Mouse (Mus musculus) gastrocnemius, postnatal 14 days (tissue): ENCODE measurements around the gene Zdhhc11. TPM values are rescaled to one million over a fixed set of nuclear protein-coding genes. Genes with fewer than 3 reads are reported as not detected.
"Not testable (repeated sequence)": the region's sequence is repeated elsewhere in the genome, so short reads cannot be mapped to it uniquely, and the experiment has no call there.

Source experiments
- DNase-seq: peaks from one replicate; pipeline ENCODE4 v3.0.0; 2021; ENCODE audit warnings: mixed read lengths
- intact Hi-C: fragments of 180-260 bp; cut with DNase I; formaldehyde crosslinking; loops from one replicate; pipeline ENCODE4 v1.15.1; 2025; ENCODE audit warnings: low total_unique reads
- total RNA-seq, 2 experiments: library from RNA; stranded (reverse); gene quantifications; 2 replicates each; pipeline ENCODE4 v1.2.3; 2021

The Zdhhc11 gene
- total RNA-seq, 2 experiments from 2014 or later, result not detected

DNA sequence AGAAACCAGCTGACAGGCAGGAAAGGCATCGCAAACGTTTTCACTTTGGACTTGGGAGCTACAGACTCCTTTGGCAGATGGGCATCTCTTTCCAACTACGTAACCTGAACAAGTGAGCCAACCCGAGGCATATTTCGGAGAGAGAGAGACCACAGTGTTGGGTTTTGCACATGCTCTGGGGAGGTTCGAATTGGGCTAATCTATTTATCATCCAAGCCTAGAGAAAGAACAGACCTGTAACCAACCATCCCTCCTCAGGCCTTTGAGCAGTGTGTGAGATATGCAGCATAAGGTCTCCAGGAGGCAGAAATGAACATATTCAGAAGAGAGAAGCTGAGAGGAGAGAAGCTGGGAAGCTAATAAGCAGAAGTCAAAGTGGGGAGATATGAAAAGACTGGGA lies 37.3 kb downstream of the Zdhhc11 start:
- no peak for DNase-seq
- intact Hi-C loops, result no loop called here

DNA sequence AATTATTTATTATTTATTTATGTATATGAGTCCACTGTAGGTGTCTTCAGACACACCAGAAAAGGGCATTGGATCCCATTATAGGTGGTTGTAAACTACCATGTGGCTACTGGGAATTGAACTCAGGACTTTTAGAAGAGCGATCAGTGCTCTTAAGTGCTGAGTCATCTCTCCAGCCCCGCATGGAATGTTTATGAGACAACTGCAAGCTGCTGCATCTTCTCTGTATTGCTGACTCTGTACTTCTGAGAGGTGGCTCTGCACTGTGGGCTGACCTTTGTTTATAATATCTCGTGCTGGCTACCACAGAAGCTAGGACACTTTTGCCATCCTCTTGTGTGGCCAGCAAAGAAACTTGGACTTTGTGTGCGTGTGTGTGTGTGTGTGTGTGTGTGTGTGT lies 37.8 kb downstream of the Zdhhc11 start:
- no peak for DNase-seq
- intact Hi-C loops, result no loop called here

DNA sequence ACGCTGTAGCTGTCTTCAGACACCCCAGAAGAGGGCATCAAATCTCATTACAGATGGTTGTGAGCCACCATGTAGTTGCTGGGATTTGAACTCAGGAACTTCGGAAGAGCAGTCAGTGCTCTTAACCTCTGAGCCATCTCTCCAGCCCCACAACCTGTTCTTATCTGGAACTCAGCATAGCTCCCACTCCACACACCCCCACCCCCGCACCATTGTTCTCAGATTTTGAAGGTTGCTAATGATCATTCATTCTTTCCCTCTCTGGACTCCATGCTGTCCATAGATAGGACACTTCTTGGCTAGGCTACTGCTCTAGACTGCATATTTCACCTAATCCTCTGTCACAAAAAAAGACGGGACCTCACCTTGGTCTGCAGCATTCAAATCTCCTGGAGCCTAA lies 43.2 kb downstream of the Zdhhc11 start:
- DNase-seq, intact Hi-C loops: not testable (repeated sequence)

DNA sequence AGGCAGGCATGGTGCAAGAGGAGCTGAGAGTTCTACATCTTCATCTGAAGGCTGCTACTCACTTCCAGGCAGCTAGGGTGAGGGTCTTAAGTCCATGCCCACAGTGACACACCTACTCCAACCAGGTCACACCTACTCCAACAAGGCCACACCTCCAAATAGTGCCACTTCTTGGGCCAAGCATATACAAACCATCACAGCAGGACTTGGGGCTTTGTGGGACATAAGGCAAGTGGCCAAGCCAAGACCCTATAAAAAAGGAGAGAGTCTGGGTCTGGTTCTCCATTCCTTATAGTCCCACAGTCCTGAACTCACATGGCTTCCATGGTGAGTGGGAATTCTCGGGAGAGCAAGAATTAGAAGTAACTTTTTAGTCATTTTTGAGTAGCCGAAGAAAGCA lies 44.6 kb downstream of the Zdhhc11 start:
- DNase-seq, intact Hi-C loops: not testable (repeated sequence)

DNA sequence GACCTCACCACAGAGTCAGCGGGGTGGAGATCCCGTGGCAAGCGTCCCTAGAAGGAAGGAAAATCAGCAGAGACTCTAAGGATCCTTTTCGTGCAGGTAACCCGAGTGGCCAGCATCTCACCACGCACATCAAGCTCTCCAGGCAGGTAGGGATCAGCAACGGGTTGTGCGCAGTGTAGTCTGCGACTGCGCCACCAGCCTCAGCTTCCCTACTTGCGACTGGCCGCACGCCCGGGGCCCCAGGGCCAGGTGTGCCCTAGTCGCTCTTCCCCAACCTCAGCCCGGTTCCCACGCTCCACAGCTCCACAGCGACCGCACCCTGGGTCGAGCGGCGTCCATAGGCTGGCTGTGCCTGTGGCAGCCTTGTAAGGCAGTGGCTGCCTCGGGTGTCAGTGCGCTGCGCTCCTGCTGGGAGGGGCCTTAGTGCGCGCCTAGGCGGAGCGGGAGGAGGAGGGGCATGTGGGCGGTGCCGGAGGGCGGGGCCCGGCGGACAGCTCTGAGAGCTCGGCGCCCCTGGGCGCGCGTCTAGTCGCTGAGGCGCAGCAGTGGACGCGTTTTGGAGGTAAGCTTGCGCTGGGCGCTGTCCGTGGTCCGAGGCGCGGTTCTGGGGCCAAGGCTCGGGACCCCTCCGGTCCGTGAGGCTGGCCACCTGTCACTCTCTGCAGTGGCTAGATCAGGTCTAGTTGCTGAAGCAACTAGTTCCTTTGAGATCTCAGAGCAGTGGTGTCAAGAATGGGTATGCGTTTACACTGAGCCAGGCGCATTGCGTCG lies 45.5 kb downstream of the Zdhhc11 start, which contains the start of gene Tppp:
TSS of gene Tppp (plus strand) at position 460 of the 771 bp plus-strand sequence.
- peak; percentile 93 for DNase-seq
- intact Hi-C loops, result no loop called here

DNA sequence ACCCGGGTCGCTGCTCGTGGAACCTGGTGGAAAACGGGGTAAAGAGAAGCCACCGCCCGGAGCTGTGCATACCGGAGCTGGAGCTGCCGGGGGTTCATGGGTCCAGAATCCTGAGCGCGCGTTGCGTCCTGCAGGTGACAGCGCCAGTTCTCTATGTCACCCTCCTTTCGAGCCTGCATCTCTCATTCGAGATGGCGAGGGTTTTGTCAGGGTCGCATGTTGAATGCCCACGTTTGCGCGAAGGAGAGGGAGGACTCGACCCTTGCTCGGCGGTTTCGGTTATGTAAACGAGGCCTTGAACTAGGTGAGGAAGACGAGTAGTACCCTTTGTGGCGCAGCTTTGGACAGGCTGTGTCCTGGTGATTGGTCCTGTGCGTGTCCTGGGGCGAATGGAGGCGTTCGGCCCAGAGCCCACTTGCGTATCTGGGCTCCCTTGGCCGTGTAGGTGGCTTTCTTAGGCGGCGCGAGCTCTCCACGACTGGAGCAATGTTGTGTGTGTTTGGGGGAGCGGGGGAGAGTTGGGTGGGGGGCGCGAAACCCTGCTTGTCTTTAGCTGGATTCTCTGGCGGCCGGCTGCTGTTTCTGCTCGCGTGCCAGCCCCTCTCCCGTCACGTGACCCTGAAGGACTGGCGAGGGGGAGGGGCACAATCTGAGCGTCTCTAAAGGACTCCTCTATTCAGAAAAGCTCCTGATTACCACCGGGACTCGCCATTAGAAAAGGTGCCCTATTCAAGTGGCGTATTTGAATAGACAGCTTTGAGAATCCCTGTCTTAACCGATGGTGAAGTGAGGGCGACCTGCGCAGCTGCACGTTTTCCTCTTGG lies 46.4 kb downstream of the Zdhhc11 start:
- peak; percentile 64 for DNase-seq
- intact Hi-C loops, result no loop called here

DNA sequence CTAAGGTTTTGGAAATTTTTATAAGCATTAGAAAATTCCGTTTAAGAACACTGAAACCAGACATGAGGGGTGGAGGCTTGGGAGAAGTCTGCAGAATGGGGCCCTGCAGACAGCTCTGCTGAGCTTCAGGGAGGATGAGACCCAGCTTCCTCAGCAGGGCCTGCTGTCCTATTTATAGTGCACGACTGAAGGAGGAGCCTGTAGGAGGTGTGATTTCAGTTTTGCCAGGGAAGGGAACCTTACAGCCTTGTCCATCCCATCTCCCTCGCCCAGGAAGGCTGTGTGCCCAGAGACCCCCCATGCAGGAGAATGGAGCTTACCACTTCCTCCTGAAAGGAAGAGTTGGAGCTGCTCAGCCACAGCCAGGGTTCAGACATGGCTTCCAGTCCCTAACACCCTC lies 47.0 kb downstream of the Zdhhc11 start:
- DNase-seq, result no peak
- intact Hi-C loops, result no loop called here

DNA sequence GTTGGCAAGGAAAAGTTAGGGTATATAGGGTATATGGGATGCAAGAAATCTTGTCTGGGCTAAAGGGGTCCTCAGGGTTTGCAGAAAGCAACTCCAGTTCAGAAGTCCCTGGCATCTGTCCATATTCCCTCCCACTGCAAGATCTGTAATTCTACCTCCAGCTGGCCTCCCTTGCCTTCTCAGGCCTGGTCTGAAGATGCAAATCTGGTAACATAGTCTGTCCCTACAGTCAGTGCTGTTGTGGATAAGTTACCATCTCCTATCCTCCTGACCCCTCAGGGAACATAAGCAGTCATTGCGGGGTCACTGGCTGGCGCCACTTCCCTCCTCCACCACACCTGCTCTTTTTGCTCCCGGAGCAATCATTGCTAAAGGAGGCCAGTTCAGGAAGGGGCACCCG lies 52.3 kb downstream of the Zdhhc11 start:
- intact Hi-C loops, result no loop called here
- DNase-seq, result no peak

DNA sequence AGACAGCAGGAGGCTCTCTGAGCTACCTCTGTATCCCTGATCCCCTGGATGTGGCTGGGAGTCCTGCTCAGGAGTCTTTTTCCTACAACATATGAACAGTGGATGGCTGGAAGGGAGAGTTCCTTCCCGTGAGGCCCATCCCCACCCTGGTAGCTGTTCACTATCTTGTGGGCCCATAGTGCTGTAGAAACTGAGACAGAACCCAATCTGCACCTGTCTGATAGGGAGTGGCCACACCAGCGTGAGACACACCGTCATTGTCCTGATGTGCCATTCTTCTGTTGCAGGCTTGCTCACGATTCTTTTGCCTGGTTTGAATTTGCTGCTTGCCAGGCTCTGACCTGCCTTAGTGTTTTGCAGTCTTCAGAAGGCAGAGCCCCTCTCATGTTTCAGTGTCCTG lies 53.8 kb downstream of the Zdhhc11 start:
- intact Hi-C loops, result no loop called here
- DNase-seq, result no peak

DNA sequence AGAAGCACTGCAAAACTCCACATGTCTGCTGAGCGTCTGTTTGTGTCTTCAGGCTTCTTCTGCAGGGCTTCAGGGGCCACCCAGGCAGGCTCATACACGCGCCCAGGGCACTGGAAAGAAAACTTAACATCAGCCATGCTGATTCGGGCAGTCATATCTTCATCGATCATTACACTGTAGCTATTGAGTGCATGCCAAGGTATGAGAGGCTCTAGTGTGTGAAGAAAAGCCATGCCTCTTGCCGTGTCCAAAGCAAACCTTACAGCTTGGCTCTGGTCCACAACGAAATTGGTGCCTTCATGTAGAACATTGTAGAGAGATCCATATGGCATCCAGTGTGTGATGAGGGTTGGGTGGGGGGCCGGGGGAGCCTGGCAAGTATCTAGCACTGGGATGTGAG lies 55.4 kb downstream of the Zdhhc11 start:
- intact Hi-C loops, DNase-seq: not testable (repeated sequence)

DNA sequence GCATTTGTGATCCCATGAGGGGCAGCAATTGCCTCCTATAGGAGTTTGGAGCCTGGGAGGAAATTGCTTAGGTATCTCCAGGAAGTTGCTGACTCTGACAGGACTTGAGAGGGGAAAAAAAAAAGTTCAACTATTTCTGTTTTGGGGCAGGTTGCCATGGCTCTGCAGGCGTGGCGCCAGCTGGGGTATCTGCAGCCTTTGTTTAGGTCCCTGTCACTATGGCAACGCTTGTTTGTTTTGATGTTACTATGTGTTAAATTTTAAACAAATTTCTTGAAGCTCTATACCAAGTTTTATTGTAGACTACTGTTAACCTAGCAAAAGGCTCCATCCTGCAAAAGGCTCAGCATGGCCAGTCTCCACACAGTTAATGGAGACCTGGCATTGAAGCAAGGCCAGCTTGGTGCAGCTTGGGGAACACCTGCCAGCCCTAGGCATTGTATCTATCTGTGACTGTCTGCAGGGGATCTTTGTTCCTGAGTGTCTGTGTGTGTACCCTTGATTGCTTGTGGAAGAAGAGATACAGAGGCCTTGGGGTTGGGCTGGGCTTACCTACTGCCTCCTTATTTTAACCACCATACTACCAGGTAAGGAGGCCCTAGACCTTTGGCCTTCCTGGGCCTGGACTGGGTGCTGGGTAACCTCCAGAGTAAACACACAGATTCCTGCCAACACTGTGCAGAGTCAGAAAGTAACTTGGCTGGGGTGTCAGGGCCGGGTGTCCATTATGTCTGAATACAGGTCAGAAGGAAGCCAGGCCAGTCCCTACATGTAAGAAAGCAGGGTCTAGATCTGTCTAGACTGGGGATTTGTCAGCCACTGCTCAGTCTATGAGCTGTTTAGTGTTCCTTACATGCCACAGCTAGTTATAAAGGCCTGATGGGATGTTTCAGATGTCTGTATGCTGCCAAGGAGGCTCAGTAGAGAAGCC lies 61.8 kb downstream of the Zdhhc11 start:
- intact Hi-C loops, result loop anchor here (2.0 kb wide), 1 partner anchor 55 kb away; no protein-coding TSS in a partner anchor
- DNase-seq, result no peak

DNA sequence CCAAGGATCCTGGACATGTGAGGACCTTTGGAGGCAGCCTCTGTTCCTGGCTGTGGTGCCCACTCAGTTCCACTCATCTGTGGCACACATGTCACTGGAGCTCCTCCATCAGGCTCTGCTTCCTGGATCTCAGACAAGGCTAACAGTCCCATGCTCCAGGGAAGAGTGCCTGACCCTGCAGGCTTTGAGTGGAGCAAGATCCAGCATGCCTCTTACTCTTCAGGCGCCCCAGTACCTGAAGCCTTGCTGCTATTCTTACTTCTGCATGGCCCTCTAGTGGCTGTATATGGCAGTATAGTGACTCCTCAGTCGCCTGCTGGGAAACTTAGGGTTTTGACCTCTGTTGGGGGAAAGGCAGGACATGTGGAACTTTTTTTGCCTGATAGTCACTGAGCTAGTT lies 62.6 kb downstream of the Zdhhc11 start:
- intact Hi-C loops, result no loop called here
- peak; percentile 16 for DNase-seq

DNA sequence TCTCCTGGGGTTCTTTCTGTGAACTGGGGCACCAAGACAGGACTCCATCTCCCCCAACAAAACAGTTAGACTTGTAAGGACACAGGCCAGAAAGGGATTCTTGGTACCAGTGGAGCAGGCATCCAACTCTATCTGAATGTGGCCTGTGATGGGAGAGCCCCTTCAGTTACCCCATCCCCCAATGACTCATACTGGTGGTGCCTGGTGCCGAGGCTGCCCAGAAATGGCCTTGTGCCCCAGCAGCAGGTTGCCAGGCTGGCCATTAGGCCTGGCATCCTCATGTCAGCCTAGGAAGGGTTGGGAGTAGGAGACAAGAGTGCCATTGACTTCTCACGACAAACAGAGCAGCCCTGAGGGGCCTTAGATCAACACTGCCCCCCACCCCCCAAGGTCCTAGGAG lies 64.5 kb downstream of the Zdhhc11 start:
- intact Hi-C loops, result no loop called here

DNA sequence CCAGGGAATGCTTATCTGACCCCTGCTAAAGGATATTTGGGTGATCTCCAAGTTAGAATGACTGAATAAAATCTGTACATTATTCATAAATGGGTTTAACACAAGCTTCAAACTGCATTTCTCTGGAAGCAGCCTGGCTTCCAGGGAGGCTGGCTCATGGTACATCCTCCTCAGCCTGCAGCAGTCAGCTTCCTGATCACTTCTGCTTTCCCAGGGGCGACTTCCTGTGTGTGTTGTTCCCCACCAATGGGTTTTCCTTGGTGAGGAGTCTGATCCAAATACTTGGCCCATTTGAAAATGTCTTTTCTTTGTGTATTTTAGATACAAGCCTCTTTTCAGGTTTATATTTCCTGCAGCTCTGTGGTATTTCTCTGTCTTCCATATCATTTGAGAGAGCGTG lies 65.4 kb downstream of the Zdhhc11 start:
- DNase-seq, result no peak
- intact Hi-C loops, result no loop called here

More for the DNA sequence above, 64.5 kb downstream of the Zdhhc11 start:
- no peak for DNase-seq

DNA sequence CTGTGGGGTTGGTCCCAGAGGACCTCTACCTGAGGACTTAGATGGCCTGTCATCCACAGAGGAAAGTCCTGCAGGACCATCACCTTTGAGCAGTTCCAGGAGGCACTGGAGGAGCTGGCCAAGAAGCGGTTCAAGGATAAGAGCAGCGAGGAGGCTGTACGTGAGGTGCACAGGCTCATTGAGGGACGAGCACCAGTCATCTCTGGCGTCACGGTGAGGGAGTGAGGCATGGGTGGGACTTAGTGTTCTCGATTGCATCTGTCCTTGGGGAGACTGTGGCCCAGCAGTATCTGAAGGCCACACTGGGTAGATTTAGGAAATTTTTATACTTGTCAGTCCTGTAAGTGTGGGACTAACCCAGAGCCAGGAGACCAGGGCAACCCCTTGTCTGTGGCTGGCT lies 67.0 kb downstream of the Zdhhc11 start:
- intact Hi-C loops, result no loop called here
- DNase-seq, result no peak

DNA sequence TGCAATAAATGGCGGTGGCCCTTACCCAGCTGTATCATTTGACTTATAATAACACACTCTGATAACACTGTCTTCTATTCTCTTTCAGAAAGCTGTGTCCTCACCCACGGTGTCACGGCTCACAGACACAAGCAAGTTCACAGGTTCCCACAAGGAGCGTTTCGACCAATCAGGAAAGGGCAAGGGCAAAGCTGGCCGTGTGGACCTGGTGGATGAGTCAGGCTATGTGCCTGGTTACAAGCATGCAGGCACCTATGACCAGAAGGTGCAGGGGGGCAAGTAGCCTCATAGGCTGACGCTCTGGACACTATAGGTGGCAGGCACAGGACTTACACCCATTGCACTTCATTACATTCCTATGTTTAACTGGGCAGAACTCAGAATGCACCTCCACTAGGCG lies 67.5 kb downstream of the Zdhhc11 start:
- intact Hi-C loops, result no loop called here
- DNase-seq, result no peak

DNA sequence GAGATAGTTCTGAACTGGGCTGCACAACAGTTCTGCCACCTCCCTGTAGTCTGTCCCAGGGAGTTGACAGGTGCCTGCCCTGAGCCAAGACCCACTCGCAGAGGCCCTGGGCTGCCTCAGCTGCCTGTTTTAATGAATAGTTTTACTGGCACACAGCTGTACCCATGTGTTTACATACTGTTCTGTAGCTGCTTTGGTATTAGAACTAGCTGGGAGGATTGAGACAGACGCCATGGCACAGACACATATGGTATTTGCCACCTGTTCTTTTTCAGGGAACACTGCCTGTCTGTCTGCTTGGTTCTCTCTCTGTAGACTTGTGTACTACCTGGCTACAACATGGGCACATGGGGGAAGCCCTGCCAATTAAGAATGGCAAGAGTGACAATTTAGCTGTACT lies 71.1 kb downstream of the Zdhhc11 start:
- intact Hi-C loops, result no loop called here

DNA sequence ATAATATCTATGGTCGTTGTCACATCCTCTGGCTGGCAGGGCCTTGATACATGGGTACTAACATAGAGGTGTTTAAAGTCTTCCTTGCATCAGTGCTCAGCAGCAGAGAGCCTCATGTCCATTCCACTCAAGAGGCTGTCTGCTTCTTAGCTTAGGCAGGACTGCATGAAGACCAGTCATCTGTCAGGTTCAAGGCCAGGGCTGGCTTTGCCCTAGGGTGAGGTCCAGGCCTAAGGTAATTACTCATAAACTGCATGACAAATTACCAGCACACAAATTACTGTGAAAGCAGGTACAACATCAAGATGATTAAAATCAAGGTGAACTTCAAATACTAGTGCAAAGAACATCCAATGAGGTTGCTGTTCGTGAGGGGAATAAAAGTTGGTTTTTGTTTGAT lies 72.1 kb downstream of the Zdhhc11 start:
- no peak for DNase-seq
- intact Hi-C loops, result no loop called here

More for the DNA sequence above, 71.1 kb downstream of the Zdhhc11 start:
- no peak for DNase-seq

DNA sequence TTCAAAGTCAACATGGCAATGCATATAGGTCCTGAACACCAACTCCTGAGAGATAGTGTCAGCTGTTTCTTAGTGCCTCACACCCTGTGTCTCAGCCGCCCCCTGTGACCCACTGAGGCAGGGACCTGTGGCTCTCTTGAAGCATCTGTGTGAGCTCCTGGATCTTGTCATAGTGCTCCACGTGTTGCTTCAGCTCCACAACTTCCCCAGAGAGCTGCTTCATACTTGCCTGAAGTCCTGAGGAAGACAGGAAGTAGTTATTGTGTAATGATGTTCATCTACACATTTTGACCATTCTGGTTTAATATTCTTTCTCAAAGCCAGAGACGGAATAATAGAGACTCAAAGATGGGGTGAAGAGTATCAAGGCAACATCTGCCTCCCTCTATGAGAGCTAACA lies 76.3 kb downstream of the Zdhhc11 start:
- intact Hi-C loops, result no loop called here
- DNase-seq, result no peak
